Mouse (Mus musculus) subcutaneous adipose tissue, adult 2 months (tissue): ENCODE measurements around the gene Nuak2. TPM values are rescaled to one million over a fixed set of nuclear protein-coding genes. Genes with fewer than 3 reads are reported as not detected.

Source experiments
- polyA plus RNA-seq: library from polyadenylated mRNA; depleted of rRNA; stranded (reverse); fragments of >200 nt; gene quantifications from 2 replicates; pipeline ENCODE4 v1.2.3, GENCODE M21; 2012; ENCODE audit warnings: low replicate concordance; rRNA removed

Gene Nuak2
- polyA plus RNA-seq, result 5.1 and 6.2 TPM in 2 replicates

DNA sequence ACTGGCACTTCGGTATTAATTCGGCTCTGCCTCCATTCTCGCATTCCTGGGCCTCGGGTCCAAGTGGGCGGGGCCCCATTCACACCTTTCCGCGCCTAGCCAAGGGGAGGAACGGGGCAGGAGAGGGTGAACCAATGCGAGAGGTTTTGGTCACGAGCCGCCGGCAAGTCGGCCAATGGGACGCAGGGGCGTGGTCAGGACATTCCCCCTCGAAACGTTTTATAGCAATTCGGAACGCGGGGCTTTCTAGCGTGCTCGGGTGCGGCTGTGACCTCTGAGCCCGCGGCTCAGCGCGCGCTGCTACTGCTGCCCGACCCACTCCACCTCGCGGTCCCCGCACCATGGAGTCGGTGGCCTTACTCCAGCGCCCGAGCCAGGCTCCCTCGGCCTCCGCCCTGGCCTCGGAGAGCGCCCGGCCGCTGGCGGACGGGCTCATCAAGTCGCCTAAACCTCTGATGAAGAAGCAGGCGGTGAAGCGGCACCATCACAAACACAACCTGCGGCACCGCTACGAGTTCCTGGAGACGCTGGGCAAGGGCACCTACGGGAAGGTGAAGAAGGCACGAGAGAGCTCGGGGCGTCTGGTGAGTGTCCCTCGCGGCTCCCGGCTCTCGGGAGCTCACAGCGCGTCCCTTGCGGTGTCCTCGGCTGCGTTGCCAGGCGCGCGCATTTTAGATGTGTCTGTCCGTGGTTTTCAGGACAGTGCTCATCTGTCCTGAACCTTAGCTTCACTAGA, at the start of gene Nuak2:
Nuak2 (plus strand) TSS at position 238 of the 736 bp plus-strand sequence.

DNA sequence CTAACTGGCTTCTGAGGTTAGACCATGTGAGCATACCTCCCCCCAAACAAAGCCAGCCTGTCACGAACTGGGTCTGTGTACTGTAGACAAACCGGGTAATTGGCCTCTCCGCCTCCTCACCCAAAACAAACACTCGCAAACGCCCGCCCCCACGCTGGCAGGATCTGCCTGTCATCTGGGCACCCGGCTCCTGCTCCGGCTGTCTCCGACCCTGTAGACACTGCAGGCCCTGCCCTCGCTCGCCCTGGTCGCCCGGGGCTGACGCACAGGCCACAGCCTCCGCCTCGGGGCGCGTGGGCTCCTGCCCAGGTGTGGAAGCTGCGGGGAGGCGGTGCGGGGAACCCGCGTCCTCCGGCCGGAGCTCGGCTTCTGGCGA, 17.5 kb upstream of the Nuak2 start, which contains the start of gene Klhdc8a:
Klhdc8a (plus strand) TSS at position 202 of the 376 bp plus-strand sequence.

Other genes starting within 250 kb of the Nuak2 start
- gene Mfsd4a, start 248.1 kb upstream of the Nuak2 start, polyA plus RNA-seq, result 0.80 and 8.3 TPM in 2 replicates
- gene Cdk18, start 176.4 kb upstream of the Nuak2 start, polyA plus RNA-seq, result 6.2 and 7.6 TPM in 2 replicates
- 0.66 TPM in 1 of 2 replicates, not detected in the other for gene Lemd1, start 124.7 kb upstream of the Nuak2 start, polyA plus RNA-seq
- 0.04 and 0.54 TPM in 2 replicates for gene AC124108.1, start 124.7 kb upstream of the Nuak2 start, polyA plus RNA-seq
- not detected in 2 replicates for gene Gm10188, start 86.4 kb upstream of the Nuak2 start, polyA plus RNA-seq
- 0.18 and 0.29 TPM in 2 replicates for gene Klhdc8a, start 17.5 kb upstream of the Nuak2 start, polyA plus RNA-seq
- gene Tmcc2, start 75.2 kb downstream of the Nuak2 start, polyA plus RNA-seq, result 10.3 and 14.8 TPM in 2 replicates
- 11.8 and 18.4 TPM in 2 replicates for gene Dstyk, start 101.4 kb downstream of the Nuak2 start, polyA plus RNA-seq
- gene Rbbp5, start 161.2 kb downstream of the Nuak2 start, polyA plus RNA-seq, result 17.0 and 24.4 TPM in 2 replicates
- 2.8 and 3.2 TPM in 2 replicates for gene Tmem81, start 190.1 kb downstream of the Nuak2 start, polyA plus RNA-seq
- 0.06 and 0.20 TPM in 2 replicates for gene Cntn2, start 227.1 kb downstream of the Nuak2 start, polyA plus RNA-seq